Mouse (Mus musculus): Measurements from ENCODE around the gene Nxpe5.
A peak's percentile ranks its signal among the peaks of the same experiment; 100 is the strongest.

The Nxpe5 gene

DNA sequence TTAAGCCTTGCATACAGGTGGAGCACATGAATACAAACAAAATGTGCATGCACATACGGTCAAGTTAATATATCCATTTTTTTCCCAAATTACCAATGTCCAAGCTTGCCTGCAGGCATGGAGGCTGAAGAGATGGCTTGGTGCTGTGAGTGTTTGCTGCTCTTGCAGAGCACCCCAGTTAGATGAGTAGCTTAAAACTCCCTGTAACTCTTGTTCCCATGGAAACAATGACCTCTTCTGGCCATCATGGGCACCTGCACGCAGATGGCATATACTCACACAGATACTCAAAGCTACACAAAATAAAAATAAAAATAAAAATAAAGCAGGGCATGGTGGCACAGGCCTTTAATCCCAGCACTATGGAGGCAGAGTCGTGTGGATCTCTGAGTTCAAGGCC is 27.4 kb downstream of the Nxpe5 start:
- DNase-seq (ENCODE audit: low spot score): no peak

DNA sequence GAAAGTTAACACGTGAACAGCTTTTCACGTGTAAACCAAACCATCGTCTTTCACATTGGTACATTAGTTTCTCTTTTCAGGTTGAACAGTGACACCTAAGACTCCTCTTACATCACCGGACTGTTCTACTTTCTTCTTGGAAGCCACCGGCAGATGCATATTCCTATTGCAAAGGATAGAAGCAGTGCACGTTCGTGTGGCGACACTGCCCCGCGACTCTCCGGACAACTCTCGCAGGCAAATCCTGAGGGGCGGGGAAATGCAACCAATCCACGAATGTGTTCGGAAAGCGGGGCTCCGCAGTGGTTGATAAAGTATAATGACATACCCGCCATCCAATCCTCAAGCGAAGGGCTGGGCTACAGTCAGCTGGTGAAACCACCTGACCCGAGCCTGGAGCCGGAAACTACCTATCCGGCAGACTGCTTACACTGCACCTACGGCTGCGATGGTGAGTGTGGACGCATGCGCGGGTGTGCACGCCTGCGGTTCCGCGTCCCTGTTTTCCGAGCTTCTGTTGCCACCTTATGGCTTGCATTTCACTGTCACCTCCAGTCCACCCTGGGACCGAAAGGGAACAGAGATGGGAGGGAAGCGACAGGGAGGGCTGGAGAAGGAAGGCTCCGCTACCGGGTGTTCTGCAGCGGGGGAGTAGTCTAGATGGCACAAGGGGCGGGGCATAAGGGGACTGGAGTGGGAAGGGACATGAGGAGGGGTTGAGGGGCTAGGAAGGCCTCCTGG is 29.8 kb downstream of the Nxpe5 start, which contains the start of gene Lamtor4:
Lamtor4 (plus strand) TSS at position 130 of the 741 bp plus-strand sequence.
- peak; percentile 99 for DNase-seq (ENCODE audit: low spot score)

DNA sequence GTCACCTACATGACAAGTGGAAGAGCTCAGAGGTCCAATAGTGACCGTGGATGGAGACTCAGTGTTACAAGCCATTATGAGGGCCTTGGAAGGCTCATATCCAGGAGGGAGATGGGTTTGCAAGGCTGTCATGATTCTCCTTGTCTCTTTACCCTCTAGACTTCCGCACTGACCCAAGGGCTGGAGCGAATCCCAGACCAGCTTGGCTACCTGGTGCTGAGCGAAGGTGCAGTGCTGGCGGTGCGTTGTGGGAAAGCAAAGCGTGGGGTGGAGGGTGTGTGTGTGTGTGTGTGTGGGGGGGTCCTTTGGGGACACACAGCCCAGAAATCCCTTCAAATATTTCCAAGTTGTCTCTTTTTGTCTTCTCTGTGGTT is 30.4 kb downstream of the Nxpe5 start:
- no peak for DNase-seq (ENCODE audit: low spot score)

DNA sequence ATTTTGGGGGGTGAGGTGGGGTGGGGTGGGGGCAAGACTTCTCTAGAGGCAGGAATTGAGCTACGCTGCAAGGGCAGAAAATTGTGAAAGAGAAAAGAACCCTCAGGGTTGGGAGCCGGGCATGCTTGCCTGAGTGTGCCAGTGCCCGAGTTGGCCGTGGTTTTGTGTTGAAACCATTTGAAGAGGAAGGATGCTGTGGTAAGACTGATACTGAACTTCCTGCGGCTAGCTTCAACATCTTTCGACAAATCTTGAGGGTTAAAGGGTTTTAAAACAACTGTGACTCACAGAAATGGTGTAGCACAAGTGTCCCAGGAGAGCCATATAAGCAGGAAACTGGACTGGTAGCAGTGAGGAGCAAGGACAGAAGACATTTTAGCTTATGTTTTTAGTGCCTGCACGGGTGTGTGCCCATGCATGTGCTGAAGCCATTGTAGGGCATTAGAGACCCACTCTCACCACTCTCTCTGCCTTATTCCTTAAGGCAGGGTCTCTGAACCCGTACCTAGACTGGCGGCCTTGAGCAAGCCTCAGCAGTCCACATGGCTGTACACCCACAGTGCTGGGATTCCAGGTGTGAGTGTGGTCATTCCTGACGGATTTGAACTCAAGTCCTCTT is 31.4 kb downstream of the Nxpe5 start:
- DNase-seq (ENCODE audit: low spot score): no peak

DNA sequence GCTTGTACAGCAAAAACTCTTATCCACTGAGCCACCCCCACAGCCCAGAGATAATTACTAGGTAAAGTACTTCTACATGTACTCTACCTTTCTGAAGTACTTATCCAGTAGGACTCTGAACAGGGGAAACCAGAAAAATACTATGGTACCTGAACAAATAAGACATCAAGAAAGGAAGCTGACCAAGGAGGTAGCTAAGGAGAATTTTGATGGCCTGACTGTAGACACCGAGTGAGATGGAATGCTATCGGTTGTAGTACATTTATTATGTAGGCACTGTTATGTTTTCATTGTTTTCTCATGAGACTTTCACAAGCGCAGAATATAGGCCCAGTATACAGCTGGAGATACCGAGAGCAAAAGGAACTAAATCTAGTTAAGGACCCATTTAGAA is 31.9 kb downstream of the Nxpe5 start:
- no peak for DNase-seq (ENCODE audit: low spot score)

DNA sequence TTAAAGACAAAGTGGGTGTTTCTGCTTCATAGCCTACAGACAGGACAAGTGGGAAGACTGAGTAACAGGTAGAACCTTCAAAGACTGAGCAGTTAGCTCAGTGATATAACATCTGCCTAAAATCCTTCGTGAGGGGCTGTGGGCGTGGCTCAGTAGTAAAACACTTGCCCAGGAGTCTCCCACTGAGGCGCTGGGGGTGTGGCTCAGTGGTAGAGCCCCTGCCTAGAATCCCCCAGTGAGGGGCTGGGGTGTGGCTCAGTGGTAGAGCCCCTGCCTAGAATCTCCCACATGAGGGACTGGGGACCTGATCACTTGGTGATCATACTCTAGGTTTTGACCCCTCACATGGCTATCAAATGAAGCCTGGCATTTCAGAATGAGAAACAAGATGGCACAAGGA is 32.4 kb downstream of the Nxpe5 start:
- DNase-seq (ENCODE audit: low spot score): no peak

DNA sequence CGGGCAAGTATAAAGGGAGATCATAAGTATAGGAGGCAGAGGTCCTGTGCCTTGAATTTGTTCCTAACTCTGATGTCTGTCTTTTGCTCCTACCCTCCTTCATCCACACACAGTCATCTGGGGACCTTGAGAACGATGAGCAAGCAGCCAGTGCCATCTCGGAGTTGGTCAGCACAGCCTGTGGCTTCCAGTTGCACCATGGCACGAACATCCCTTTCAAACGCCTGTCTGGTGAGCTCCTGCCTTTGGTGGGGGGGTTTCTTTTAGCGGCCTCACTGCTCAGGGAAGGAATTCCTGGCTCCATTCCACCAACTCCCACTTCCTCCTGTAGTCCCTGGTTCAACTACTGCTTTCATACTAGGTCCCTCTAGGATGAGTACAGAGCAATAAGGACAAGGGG is 32.8 kb downstream of the Nxpe5 start:
- DNase-seq (ENCODE audit: low spot score): no peak

DNA sequence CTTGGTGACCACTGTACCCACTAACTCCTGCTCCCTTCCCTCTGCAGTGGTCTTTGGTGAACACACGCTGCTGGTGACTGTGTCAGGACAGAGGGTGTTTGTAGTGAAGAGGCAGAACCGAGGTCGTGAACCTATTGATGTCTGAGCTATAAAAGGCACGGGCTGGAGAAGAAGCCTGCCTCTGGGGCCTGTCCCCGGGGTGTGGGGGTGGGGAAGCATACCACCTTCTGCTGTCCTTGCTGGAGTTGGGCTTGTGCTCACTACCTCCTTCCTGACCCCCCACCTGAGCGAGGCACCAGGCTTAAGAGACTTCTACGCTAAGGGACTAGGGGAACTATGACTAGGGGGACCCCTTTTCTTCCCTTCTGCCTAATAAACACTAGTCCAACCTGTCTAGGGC is 33.3 kb downstream of the Nxpe5 start:
- DNase-seq (ENCODE audit: low spot score): no peak

DNA sequence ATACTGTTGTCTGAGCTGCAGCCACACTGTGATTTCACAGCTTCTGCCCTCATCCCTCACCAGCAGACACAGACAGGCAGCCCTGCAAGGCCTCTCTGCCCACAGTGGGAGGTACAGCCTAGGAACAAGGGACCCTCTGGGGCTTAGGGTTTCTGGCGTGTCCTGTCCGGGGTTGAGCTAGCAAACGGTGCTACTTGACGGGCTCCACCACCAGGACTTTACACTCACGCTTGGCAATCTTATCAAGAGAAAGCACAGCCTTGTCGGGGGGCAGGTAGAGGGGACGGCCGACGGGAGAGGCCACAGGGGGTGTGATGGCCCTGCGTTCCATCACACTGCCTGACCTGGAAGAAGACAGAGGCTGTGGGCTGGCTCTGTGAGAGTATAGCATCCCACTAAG is 34.4 kb downstream of the Nxpe5 start:
- no peak for DNase-seq (ENCODE audit: low spot score)

DNA sequence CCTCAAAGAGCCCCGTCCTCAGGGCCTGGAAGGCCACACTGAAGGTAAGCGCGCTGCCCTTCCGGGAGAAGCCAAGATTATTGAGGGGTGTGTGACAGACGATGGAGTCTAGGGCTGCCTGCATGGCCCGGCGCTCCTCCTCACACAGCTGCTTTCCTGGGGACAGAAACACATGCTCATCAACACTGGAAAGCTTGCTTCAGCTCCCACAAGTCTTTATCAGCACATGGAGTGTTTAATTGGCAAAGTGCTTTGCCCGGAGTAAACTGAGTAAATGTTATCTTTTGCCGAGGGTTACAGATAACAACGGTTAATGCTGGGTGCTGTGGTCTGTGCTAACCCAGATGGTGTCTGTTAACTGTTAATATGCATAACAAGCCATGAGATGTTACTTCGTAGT is 35.1 kb downstream of the Nxpe5 start:
- DNase-seq (ENCODE audit: low spot score): no peak

DNA sequence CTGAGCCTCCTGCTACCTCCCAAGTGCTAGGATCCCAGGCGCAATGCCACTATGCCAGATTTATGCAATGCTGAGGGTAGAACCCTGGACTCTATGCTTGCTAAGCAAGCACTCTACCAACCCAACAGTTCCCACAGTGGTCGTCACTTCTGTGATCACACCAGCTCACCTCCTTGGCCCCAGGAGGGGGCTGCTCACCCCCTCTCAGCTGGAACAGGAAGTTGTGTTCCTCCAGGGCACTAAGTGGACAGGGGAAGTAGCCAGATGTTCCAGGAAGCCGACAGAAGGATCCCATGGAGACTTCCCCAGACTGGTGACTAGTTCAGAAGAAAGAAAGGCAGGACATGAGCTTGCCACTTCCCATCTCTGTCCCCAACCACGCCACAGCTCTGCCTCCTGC is 36.3 kb downstream of the Nxpe5 start:
- DNase-seq (ENCODE audit: low spot score): no peak

DNA sequence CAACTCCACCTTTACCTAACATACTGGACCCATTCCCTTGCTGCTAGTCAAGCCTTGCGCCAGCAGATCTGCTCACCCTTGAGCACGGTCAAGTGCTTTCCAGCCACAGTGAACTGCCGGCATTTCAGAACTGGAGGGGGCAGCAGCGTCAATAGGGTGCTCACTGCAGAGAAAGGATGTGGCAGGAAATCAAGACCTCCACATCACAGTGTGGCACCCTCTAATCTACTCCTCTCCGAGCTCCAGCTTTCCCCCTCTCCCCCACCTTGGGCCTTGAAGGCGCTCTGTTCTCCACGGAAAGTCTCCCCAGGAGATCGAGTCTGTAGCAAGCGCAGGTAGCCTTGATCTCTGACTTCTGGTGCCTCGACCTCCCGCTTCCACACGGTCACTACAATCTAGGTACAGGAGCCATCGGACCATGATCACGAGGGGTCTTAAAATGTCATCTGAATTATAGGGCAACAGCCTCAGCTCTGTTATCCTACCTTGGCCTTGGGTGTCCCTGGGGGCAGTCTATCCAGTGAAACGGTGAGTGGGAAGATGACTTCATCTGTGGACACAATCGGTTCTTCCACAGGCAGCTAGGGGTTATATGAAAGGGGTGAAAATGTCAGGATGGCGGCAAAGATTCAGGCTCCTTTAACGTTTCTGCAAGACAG is 37.0 kb downstream of the Nxpe5 start:
- no peak for DNase-seq (ENCODE audit: low spot score)

DNA sequence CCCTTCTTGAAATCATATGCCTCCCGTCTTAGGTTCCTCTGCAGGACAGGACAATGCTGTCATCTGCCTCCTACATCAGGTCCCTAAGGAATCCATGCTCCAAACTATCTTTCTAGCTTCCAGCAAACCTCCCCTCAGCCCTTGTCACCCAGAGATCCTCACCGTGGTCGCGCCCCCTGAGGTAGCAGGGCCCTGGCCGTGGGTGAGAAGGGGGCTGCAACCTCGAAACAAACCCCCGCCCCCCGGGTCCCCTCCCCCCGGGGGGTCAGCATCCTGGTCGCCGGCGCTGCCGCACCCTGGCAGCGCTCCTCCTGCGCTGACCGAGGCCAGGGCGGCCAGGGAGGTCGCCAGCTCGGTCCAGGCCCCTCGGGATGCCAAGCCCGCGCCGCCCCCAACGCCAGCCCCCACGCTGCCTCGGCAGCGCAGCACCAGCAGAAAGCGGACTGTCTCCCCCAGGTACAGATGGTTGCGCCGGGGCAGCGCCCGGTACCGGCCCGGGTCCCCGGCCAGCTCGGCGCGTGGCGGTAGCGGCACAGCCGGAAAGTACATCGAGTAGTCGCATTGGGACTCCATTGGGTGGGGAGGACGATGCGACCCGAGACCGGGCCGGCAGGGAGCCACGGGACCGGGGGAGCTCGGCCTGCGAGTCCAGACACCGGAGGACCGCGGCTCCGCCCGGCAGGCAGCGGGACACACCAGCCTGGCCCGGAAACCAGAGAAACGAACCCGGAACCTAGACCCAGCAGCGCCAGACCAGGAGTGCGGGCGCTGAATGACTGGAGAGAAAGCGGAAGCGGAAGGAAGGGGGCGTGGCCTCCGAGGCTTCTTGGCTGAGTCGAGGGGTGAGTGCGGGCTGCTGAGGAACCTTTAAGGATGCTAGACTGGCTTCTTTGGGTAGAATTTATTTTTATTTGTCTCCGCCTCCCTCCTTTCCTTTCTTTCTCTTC is 37.8 kb downstream of the Nxpe5 start, which contains the start of gene BC037034:
BC037034 (minus strand) TSS at position 774 of the 947 bp plus-strand sequence.
- peak; percentile 97 for DNase-seq (ENCODE audit: low spot score)

DNA sequence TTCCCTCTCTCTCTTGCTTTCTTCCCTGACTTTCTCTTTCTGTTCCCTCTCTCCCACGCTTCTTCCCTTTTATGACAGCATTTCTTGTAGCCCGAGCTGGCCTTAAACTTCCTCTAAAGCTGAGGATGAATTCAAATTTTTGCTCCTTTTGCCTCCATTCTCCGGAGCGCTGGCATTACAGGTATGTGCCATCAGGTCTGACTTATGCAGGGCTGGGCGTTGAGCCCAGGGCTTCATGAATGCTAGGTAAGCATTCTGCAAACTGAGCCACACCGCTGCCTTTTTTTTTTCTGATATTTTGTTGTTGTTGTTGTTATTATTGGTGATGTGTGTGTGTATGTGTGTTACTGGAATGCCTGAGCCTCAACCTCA is 38.5 kb downstream of the Nxpe5 start:
- DNase-seq (ENCODE audit: low spot score): no peak

DNA sequence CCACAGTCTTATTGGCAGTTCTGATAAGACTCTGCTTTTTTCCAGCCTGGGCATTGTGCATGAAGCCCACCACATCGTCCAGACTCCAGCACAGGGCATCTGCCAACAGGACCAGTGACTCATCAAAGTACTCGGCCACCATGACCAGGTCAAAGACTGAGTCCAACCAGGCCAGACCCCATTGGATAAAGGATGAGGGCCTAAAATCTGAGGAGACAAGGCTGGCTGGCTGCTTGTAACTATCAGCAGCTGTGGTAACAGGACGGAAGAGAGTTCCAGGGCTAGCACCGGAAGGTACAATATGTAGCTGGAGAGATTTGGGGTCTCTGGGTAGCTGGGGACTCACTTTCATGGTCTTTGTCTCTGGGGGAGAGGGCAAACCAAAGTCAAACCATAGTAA is 40.0 kb downstream of the Nxpe5 start:
- no peak for DNase-seq (ENCODE audit: low spot score)

DNA sequence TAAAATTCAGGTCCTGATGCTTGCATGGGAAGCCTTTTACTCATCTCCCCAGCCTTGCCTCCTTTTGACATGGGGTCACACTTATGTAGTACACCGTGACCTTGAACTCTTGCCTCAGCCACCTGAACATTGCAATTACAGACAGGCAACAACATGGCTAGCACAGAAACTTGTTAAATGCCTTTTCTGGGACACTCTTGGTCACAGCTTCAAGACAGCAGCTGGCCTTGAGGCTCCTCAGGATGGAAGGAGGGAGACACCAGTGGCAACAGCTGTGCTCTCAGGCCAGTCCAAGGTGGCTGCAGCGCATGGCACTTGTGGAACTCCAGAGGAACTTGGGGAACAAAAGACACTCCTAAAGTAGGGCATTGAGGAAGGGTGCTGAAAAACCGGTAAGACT is 41.4 kb downstream of the Nxpe5 start:
- no peak for DNase-seq (ENCODE audit: low spot score)

DNA sequence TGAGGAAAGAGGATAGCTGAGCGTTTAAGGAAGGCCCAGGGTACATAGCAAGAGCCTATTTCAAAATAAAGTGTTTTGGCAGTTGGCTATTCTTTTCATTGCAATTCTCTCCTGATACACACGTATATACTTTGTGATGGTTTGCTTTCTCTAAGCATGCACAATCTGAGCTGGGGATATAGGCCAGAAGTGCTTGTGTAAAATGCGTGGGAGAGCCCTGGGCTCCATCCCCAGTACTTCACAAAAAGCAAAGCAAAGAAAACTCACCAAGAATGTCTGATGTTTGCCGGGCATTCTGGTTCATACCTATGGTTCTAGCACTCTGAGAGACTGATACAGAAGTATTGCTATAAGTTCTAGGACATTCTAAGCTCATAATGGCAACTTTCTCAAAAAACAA is 43.3 kb downstream of the Nxpe5 start:
- DNase-seq (ENCODE audit: low spot score): no peak

DNA sequence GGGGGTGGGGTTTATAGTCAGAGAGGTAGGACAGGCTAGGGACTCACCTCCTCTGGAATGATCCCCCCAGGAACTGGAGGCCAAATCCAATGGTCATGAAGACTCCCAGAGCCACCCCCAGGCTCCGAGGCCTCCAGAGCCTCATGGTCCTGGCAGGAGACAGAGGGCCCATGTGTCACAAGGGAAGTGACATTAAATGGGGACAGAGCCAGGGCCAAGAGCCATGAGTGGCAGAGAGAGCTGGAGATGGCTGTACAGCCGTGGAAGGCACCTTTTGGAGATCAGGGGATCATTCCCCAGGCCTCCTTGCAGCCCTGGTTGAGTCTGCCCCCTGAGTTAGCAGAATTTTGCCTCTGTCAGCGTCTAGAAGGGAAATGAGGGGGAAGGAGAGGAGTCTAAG is 45.5 kb downstream of the Nxpe5 start:
- no peak for DNase-seq (ENCODE audit: low spot score)

DNA sequence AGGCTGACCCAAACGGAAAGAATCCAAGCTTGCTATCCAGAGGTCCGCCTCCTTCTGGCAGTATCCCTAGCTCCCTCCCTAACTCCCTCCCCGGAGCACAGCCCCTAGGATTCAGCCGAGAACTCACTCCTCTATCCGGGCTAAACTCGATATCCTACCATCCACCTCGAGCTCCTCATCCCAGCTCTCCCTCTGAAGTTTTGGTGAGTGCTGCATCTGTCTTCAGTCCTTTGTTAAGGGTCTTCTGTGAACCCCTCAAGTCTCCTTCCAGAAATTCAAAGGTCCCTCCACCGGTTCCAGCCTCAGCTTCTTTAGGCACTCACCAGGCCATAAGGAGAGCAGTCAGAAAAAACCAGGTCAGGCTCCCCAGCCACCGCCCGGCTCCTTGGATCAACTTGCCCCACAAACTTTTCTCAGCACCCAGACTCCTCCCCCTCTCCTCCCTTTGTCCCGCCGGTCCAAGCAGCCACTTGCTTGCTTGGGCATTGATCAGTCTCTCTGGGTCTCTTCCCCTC is 46.8 kb downstream of the Nxpe5 start, which contains the start of gene Gal3st4:
Gal3st4 (minus strand) TSS at position 432 of the 515 bp plus-strand sequence.
- no peak for DNase-seq (ENCODE audit: low spot score)

DNA sequence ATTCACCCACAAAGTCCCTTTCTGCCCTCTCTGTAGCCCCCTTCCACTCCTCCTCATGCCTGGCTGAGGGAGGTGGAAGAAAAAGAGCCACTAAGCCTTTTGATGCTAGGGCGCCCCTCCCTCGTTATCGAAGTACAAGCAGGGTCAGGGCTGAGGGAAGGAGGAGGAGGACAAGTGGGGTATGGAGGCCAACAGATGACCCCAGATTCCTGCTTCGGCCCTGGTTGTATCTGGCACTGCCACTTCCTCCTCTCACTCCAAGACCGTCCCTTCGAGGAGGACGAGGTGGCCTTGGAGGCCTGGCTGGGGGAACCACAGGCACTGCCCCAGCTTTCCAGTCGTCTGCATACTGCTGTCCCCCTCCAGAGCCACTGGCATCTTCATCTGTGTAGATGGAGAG is 48.5 kb downstream of the Nxpe5 start:
- no peak for DNase-seq (ENCODE audit: low spot score)

DNA sequence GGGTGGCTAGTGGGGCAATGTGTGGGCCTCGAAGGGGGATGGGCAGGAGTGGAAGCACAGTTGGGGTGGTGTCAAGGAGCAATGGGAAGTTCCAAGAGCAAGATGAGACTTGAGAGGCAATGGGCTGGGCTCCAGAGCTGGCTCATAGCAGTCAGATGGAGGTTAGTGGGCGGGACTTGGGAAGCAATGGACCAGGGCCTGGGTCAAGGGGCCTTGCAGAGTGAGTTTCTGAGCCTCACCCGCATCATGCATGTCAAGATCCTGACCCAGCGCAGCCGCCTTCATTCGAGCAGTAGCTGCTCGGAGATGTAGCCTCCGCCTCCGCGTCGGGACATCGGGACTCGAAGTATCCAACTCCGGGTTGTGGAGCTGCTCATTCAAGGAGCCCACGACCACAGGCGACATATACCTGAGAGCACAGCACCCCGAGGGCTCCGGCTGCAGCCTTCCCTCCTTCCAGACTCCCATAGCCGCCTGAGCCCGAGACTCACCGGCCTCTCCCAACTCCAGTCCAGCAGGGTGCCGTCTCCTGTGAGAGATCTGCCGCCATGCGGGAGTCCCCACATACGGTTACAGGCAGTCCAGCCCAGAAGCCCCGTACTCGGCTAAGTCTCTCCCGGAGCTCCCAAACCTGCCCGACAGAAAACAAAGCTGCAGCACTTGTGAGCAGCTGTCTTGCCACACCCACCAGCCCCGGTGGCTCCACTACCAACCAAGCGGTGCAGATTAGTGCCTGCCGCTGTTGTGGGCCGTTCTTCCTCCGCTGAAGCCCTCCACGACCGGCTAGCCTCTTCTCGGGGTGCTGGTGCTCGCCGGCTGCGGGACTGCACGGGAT is 49.7 kb downstream of the Nxpe5 start:
- no peak for DNase-seq (ENCODE audit: low spot score)

Measured in adipocyte (in vitro differentiated cells).